Mouse (Mus musculus): Measurements from ENCODE around the gene Coro1b.

DNA sequence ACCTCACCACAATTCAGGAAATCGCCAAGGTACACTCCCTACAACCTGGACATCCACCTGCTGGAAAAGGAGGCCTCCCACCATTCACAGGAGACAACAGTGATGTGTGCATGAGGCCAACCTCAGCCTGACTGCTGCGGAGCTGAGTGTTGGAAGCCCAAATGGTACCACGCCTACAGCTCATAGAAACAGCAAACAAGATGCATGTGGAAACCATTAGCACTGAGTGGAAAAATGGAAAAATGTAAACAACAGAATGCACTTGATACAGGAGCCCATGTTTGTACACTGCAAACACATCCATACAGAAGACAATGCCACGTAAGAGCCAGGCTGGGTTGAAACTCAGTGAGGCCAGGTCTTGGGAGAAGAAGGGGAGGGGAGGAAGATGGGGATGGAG is 24.0 kb upstream of the Coro1b start:
- TF ChIP-seq POLR2A (IDR thresholded peaks at IDR 0.05; ENCODE audit: borderline replicate concordance, low read depth, low read length) = no peak
- TF ChIP-seq CTCF (IDR thresholded peaks at IDR 0.05; ENCODE audit: low read depth, low read length) = no peak
